Mouse (Mus musculus) forebrain, embryonic 16.5 days (tissue): ENCODE results near the gene Gemin7. TPM values are rescaled to one million over a fixed set of nuclear protein-coding genes. Genes with fewer than 3 reads are reported as not detected.

Experiments used
- ATAC-seq: fragments of 200-750 bp; cut with Nextera tagmentation; 2 replicates; pipeline ENCODE4 v1.8.0; 2017; ENCODE audit warnings: mild to moderate bottlenecking, moderate library complexity
- H3K27ac ChIP-seq: fragments of 300-500 bp; sonication (generic); 2 replicates; pipeline ENCODE4 v1.5.1; 2014; ENCODE audit warnings: low read length, control low read depth
- H3K27me3 ChIP-seq: fragments of 300-500 bp; sonication (generic); replicated peaks from 2 replicates; pipeline ENCODE4 v1.6.1; 2014; ENCODE audit warnings: low read length; ENCODE audit not compliant: control insufficient read depth, insufficient read depth
- H3K36me3 ChIP-seq: fragments of 300-500 bp; sonication (generic); 2 replicates; pipeline ENCODE4 v1.6.1; 2014; ENCODE audit not compliant: control insufficient read depth, insufficient read depth
- H3K4me1 ChIP-seq: fragments of 300-500 bp; sonication (generic); replicated peaks from 2 replicates; pipeline ENCODE4 v1.6.1; 2014; ENCODE audit warnings: low read length; ENCODE audit not compliant: control insufficient read depth, insufficient read depth
- H3K4me2 ChIP-seq: fragments of 300-500 bp; sonication (generic); 2 replicates; pipeline ENCODE4 v1.6.1; 2014; ENCODE audit warnings: mild to moderate bottlenecking, low read length, control low read depth
- H3K4me3 ChIP-seq: fragments of 300-500 bp; sonication (generic); replicated peaks from 2 replicates; pipeline ENCODE4 v1.5.1; 2014; ENCODE audit warnings: mild to moderate bottlenecking, low read length, control low read depth
- H3K9ac ChIP-seq: fragments of 300-500 bp; sonication (generic); replicated peaks from 2 replicates; pipeline ENCODE4 v1.6.1; 2014; ENCODE audit warnings: low read depth, low read length, control low read depth
- H3K9me3 ChIP-seq: fragments of 300-500 bp; sonication (generic); 2 replicates; pipeline ENCODE4 v1.6.1; 2016; ENCODE audit warnings: low read length; ENCODE audit not compliant: control insufficient read depth
- WGBS: fragments of 180-500 bp; shearing (Covaris S2); extraction: QIAGEN DNeasy Blood & Tissue Kit; methylation state at CpG from one replicate; pipeline ENCODE4 v1.1.7; 2014; 5-methylcytosine and 5-hydroxymethylcytosine counted together
- polyA plus RNA-seq: library from polyadenylated mRNA; unstranded; fragments of >200 nt; fragmentation: Nextera tagmentation; extraction: Ambion mirVana; gene quantifications from 2 replicates; pipeline ENCODE4 v1.2.1, GENCODE M21; 2015

Gene Gemin7
- 120 and 124 TPM in 2 replicates for polyA plus RNA-seq

DNA sequence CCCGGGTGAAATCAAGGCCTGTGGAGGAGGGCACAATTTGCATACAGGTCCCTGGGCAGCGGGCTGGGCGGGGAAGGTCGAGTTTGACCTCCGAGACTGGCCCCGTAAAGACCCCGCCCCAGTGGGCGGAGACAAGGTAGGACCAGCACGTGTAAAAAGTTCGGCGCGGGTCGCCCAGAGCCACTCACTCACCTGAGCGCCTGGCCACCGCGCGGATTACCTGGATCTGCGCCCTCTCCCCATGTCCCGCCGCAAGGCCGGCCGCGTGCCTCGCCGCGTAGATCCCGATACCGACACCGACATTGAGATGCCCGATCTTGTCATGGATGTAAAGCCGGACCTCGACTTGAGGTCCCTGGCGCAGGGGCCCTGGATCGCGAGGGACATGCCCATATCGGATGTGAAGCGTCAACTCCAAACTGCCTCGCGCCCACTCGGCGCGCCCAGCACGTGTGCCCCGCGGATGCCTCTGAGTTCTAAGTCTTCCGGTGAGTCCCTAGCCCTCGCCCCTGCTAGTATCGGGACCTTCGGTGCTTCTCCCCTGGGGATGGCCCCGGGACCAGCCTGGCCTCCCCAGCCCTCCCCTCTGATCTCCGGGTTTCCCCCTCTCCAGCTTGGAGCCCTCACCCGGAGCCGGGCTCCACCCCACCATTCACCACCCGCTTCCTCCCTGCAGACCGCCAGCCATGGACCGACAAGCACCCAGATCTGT is at the start of gene Gemin7, which contains the start of gene Zfp296:
TSS of gene Gemin7 (minus strand) at position 455 of the 712 bp plus-strand sequence.
TSS of gene Zfp296 (plus strand) at position 147 of the 712 bp plus-strand sequence.
- H3K4me1 ChIP-seq = peaks cover 18% of the 10 kb centered on the region
- H3K27ac ChIP-seq = no peak within 1 kb of the TSS
- under 1% methylated on average over 56 of the region's 56 CpGs for WGBS
- H3K36me3 ChIP-seq = peaks cover 11% of the 10 kb centered on the region
- peak within 1 kb of the TSS; percentile 44 for H3K9ac ChIP-seq
- no peaks in the 10 kb centered on the region for H3K9me3 ChIP-seq
- H3K4me2 ChIP-seq = peak within 1 kb of the TSS; percentile 51
- ATAC-seq = no peak
- peak within 1 kb of the TSS; percentile 36 for H3K4me3 ChIP-seq
- peaks cover 26% of the 10 kb centered on the region for H3K27me3 ChIP-seq

DNA sequence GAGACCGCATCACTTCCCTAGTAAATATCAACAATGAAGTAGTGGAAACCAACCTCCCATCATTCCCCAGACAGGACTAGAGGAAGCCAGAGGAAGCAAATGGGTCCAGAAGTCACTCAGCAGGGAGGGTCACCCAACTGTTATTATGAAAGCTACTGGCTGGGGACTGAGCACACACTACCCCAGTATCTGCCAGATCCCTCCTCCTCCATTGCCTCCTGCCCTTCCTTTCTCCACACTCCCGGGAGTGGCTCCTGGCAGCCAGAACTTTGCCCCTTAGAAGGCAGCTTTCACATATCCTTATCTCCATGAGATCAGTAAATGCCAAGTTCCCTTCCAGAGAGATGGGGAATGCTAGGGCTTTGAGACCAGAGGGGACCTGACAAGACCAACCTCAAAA is 46.0 kb upstream of the Gemin7 start:
- Histone ChIP-seq H3K9ac (no peak overlapping the region), H3K27ac (no peak overlapping the region), H3K4me3 (no peak overlapping the region), H3K9me3 (no peaks in the 10 kb centered on the region), H3K4me1 (peaks cover 7% of the 10 kb centered on the region), H3K4me2 (no peak overlapping the region), H3K27me3 (no peaks in the 10 kb centered on the region), H3K36me3 (no peaks in the 10 kb centered on the region)
- WGBS = 80% methylated on average over 2 of the region's 2 CpGs
- ATAC-seq = no peak

- no peak for ATAC-seq
- H3K4me3 ChIP-seq = no peak overlapping the region
- WGBS = 46% methylated on average over 6 of the region's 6 CpGs
- H3K9ac ChIP-seq = no peak overlapping the region
- H3K9me3 ChIP-seq = no peaks in the 10 kb centered on the region
- H3K27ac ChIP-seq = no peak overlapping the region
- H3K4me2 ChIP-seq = no peak overlapping the region
- 0 out of 2 replicates have a peak, but pooled peaks cover 3% of the 10 kb centered on the region for H3K4me1 ChIP-seq
- no peaks in the 10 kb centered on the region for H3K36me3 ChIP-seq
- H3K27me3 ChIP-seq = no peaks in the 10 kb centered on the region
These were observed 44.8 kb upstream of the Gemin7 start for GRCm38 (mm10) chr7:19622241-19622640.

DNA sequence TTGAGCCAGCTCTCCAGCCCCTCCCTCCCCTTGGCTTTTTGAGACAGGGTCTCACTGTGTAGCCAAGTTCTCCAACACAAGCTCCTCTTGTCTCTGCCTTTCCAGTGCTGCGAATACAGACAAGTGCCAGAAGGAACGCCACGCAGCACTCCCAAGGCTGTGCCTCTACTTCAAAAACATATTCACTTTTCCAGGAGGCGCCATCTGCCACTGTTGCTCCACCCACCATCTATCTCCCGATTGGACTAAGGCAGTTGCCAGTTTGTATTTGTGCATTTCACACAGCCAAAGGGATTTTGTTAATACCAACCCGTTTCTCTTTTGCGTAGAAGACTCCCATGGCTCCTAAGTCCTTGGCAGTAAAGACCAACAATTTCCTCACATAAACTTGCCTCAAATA is 43.4 kb upstream of the Gemin7 start:
- H3K36me3 ChIP-seq = no peaks in the 10 kb centered on the region
- H3K9me3 ChIP-seq = no peaks in the 10 kb centered on the region
- peak; percentile 31; the same call in 1 of the 2 replicates for ATAC-seq
- H3K4me1 ChIP-seq = 0 out of 2 replicates have a peak, but pooled peaks cover 3% of the 10 kb centered on the region
- no peak overlapping the region for H3K4me3 ChIP-seq
- WGBS = 72% methylated on average over 7 of the region's 7 CpGs
- no peak overlapping the region for H3K4me2 ChIP-seq
- no peak overlapping the region for H3K27ac ChIP-seq
- H3K27me3 ChIP-seq = no peaks in the 10 kb centered on the region
- H3K9ac ChIP-seq = no peak overlapping the region

DNA sequence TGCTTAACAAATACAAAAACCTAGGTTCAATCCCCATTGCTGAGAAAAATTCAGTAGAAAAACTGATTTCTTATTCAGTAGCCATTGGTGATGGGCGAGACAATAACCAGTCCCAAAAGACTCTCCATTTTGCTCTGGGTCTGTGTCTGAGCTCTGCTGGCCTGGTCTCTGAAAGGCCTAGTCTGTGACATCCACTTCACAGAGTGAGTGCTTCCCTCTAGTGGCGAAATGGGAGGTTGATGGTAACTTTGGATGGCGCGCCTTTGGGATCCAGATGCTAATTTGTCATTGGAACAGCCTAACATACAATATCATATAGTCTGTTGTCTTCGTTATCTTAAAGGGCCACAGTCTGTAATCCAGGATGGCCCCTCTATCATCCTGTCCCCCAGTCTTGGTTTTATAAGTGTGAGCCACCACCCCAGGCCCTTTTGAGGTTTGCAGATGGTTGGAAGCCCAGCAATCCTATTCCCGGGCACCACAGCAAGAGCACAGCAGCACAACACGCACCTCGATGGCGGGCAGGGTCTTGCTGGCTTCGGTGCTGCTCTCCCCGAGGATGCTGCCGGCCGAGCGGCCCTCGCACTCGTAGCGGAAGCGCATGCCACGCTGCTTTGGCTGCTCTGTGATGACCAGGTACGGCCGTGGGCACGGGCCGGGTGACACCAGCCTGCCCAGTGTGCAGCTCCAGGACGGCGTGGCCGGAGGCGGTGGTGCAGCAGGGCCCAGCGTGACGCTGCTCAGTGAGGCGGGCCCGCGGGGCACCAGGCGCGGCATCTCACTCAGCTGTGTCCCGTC is 41.8 kb upstream of the Gemin7 start:
- H3K4me2 ChIP-seq = peak overlapping the region; percentile 44
- peak; percentile 80 for ATAC-seq
- peak overlapping the region; percentile 47 for H3K9ac ChIP-seq
- H3K4me1 ChIP-seq = 0 out of 2 replicates have a peak, but pooled peaks cover 3% of the 10 kb centered on the region
- WGBS = 7% methylated on average over 35 of the region's 35 CpGs
- H3K27me3 ChIP-seq = no peaks in the 10 kb centered on the region
- H3K4me3 ChIP-seq = peak overlapping the region; percentile 22
- no peaks in the 10 kb centered on the region for H3K36me3 ChIP-seq
- no peak overlapping the region for H3K27ac ChIP-seq
- no peaks in the 10 kb centered on the region for H3K9me3 ChIP-seq

- Histone ChIP-seq H3K9ac (no peak overlapping the region), H3K27ac (no peak overlapping the region), H3K9me3 (no peaks in the 10 kb centered on the region), H3K4me3 (no peak overlapping the region), H3K36me3 (no peaks in the 10 kb centered on the region), H3K4me2 (no peak overlapping the region), H3K27me3 (no peaks in the 10 kb centered on the region), H3K4me1 (0 out of 2 replicates have a peak, but pooled peaks cover 3% of the 10 kb centered on the region)
- 91% methylated on average over 12 of the region's 12 CpGs for WGBS
- ATAC-seq = no peak
These were observed 37.7 kb upstream of the Gemin7 start for GRCm38 (mm10) chr7:19615036-19615577.

DNA sequence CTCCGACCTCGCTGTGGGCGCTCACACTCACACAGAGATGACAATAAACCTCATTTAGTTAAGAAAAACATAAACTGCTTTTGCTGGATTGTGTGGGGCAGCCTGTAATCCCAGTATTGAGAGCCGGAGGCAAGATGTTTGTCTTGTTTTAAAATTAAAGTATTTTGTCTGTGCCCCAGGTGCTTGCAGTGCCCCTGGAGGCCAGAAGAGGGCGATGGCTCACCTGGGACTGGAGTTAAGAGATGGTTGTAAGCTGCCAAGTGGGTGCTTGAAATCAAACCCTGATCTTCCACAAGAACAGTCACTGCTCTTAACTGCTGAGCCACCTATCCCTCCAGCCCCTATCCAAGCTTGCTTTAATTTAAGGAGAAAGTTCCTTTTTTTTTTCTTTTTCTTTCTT is 33.6 kb upstream of the Gemin7 start:
- no peak overlapping the region for H3K27ac ChIP-seq
- H3K4me1 ChIP-seq = no peaks in the 10 kb centered on the region
- no peaks in the 10 kb centered on the region for H3K9me3 ChIP-seq
- no peaks in the 10 kb centered on the region for H3K27me3 ChIP-seq
- H3K36me3 ChIP-seq = no peaks in the 10 kb centered on the region
- H3K9ac ChIP-seq = no peak overlapping the region
- WGBS = 68% methylated on average over 5 of the region's 5 CpGs
- no peak for ATAC-seq
- H3K4me3 ChIP-seq = no peak overlapping the region
- H3K4me2 ChIP-seq = no peak overlapping the region

- Histone ChIP-seq H3K4me1 (no peaks in the 10 kb centered on the region), H3K27me3 (no peaks in the 10 kb centered on the region), H3K4me3 (no peak overlapping the region), H3K9me3 (no peaks in the 10 kb centered on the region), H3K9ac (no peak overlapping the region), H3K36me3 (no peaks in the 10 kb centered on the region), H3K27ac (no peak overlapping the region), H3K4me2 (no peak overlapping the region)
- 92% methylated on average over 12 of the region's 12 CpGs for WGBS
- ATAC-seq = no peak
These were observed 32.4 kb upstream of the Gemin7 start for GRCm38 (mm10) chr7:19609641-19610332.

DNA sequence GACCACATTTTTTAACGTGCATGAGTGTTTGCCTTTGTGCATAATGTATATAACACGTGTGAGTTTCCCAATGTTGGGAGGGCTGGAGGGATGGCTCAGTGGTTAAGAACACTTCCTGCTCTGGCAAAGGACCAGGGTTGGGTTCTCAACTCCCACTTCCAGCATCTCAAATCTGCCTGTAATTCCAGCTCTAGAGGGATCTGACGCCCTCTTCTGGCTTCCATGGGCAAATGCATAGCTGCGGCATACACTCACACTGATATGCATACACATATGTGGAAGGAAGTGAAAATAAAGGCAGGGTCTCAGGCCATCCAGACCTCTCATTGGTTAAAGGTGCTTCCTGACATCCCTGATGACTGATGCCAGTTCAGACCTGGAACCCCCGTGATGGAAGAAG is 29.9 kb upstream of the Gemin7 start:
- no peaks in the 10 kb centered on the region for H3K27me3 ChIP-seq
- WGBS = 84% methylated on average over 5 of the region's 5 CpGs
- no peaks in the 10 kb centered on the region for H3K9me3 ChIP-seq
- H3K27ac ChIP-seq = no peak overlapping the region
- H3K36me3 ChIP-seq = no peaks in the 10 kb centered on the region
- H3K4me3 ChIP-seq = no peak overlapping the region
- H3K4me1 ChIP-seq = peaks cover 15% of the 10 kb centered on the region
- no peak for ATAC-seq
- no peak overlapping the region for H3K9ac ChIP-seq
- no peak overlapping the region for H3K4me2 ChIP-seq
